Mouse (Mus musculus) myocyte (in vitro differentiated cells): ENCODE measurements at regions not wholly inside any gene's neighbourhood (a gene's known extent, or its start where the extent isn't known, plus 50 kb on each side); places are given as distances from the start of the nearest gene placed in this dataset.

Experiments
- CEBPB ChIP-seq: IDR thresholded peaks from 2 replicates; pipeline ENCODE4 v1.6.1; 2011; ENCODE audit warnings: mild to moderate bottlenecking, moderate library complexity; ENCODE audit not compliant: poor library complexity, insufficient read depth, severe bottlenecking
- E2F4 ChIP-seq: IDR thresholded peaks from one replicate; pipeline ENCODE4 v1.6.1; 2011; ENCODE audit warnings: mild to moderate bottlenecking, control low read depth, moderate library complexity; ENCODE audit not compliant: insufficient read depth
- MAX ChIP-seq: IDR thresholded peaks from one replicate; pipeline ENCODE4 v1.6.1; 2011; ENCODE audit warnings: low read depth, mild to moderate bottlenecking, control low read depth
- MYOG ChIP-seq, 3 experiments: IDR thresholded peaks; one replicate each; pipeline ENCODE4 v1.6.1; 2011; ENCODE audit warnings: control low read depth in 2 of 3, low read depth in 2 of 3, mild to moderate bottlenecking in 2 of 3; ENCODE audit not compliant: insufficient read length in 2 of 3, control insufficient read depth in 1 of 3, insufficient read depth in 1 of 3
- POLR2A ChIP-seq: IDR thresholded peaks from one replicate; pipeline ENCODE4 v1.6.1; 2011; ENCODE audit warnings: low read depth, mild to moderate bottlenecking, control low read depth, moderate library complexity; ENCODE audit not compliant: insufficient read length
- POLR2AphosphoS2 ChIP-seq: IDR thresholded peaks from one replicate; pipeline ENCODE4 v1.6.1; 2011; ENCODE audit warnings: low read depth, control low read depth; ENCODE audit not compliant: insufficient read length
- REST ChIP-seq: IDR thresholded peaks from one replicate; pipeline ENCODE4 v1.6.1; 2011; ENCODE audit warnings: mild to moderate bottlenecking, control low read depth, moderate library complexity; ENCODE audit not compliant: insufficient read depth, insufficient read length
- TCF12 ChIP-seq: IDR thresholded peaks from one replicate; pipeline ENCODE4 v1.6.1; 2011; ENCODE audit warnings: mild to moderate bottlenecking, control low read depth; ENCODE audit not compliant: poor library complexity, insufficient read depth, severe bottlenecking
- TCF3 ChIP-seq: IDR thresholded peaks from one replicate; pipeline ENCODE4 v1.6.1; 2011; ENCODE audit warnings: low read depth, control low read depth; ENCODE audit not compliant: insufficient read length
- USF1 ChIP-seq: IDR thresholded peaks from one replicate; pipeline ENCODE4 v1.6.1; 2011; ENCODE audit warnings: low read depth, mild to moderate bottlenecking, control low read depth, moderate library complexity

- TF ChIP-seq POLR2A, result no peak
- TF ChIP-seq POLR2AphosphoS2, result no peak
- no peak for TF ChIP-seq USF1
- no peak for TF ChIP-seq REST
- no peak for TF ChIP-seq CEBPB
- TF ChIP-seq MYOG (IDR thresholded peaks at IDR 0.05; ENCODE audit: control insufficient read depth in 1 of 3, insufficient read depth in 1 of 3, insufficient read length in 2 of 3, low read depth in 2 of 3), result no peak
- no peak for TF ChIP-seq MAX
- TF ChIP-seq E2F4, result no peak
- no peak for TF ChIP-seq TCF12
- no peak for TF ChIP-seq TCF3
Measured at GRCm38 (mm10) chr1:89385111-89385510, 69.5 kb upstream of the Agap1 start.
